Mouse (Mus musculus) thymus, postnatal 10 days (tissue): Measurements from ENCODE around the gene Map3k21.

Experiments
- DNase-seq, 2 experiments: peaks; one replicate each; pipeline ENCODE4 v3.0.0; 2021; ENCODE audit warnings: low spot score in 2 of 2

Map3k21 gene

DNA sequence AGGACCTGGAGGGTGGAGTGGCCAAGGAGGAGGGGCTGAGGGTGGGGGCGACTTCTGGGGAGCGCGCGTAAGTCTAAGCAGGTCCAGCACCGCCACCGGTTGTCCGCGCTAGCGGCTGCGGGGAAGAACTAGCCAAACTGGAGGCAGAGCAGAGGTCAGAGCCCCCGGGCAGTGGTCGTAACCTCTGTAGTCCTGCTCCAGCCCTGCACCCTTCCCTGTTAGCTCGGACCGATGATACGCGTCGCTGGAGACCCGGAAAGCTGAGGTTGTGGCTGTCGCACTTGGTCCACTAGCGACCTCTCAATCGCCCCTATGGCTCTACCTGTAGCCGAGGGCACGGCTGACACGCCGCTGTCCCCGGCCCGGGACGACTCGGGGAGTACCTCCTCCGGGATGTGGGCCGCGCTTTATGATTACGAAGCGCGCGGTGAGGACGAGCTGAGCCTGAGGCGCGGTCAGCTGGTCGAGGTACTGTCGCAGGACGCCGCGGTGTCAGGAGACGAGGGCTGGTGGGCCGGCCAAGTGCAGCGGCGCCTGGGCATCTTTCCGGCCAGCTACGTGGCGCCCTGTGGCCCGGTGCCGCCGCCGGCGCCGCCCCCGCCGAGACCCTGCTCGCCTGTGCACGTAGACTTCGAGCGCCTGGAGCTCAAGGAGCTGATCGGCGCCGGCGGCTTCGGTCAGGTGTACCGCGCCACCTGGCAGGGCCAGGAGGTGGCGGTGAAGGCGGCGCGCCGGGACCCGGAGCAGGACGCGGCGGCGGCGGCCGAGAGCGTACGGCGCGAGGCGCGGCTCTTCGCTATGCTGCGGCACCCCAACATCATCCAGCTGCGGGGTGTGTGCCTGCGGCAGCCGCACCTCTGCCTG lies at the start of gene Map3k21:
Gene Map3k21, plus strand, starts transcription at position 86 of the 864 bp plus-strand sequence.
- no peak for DNase-seq

DNA sequence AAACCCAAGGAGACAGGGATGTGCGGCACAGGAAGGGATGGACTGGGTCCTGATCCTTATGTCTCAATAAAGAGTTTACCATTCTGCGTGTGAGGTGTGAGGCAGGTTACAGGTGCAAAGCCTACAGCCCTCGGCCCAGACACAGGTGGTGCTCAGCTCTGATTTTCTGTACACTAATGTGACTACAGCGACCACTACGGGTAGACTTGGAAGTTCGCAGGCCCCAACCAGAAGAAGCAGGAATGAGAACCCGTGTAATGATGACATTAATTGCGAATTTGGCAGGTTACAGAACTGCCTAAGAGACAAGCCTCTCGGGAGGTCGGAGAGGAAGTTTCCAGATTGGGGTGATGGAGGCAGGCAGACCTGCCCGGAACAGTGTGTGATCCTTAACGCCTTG lies 44.1 kb upstream of the Map3k21 start:
- DNase-seq, result no peak

GRCm38 (mm10) chr8:125868552-125868951 lies 41.7 kb upstream of the Map3k21 start:
- DNase-seq, result peak in 1 of 2 experiments; percentile 18

- DNase-seq, result no peak
Measured at GRCm38 (mm10) chr8:125869739-125870138, 40.5 kb upstream of the Map3k21 start.

DNA sequence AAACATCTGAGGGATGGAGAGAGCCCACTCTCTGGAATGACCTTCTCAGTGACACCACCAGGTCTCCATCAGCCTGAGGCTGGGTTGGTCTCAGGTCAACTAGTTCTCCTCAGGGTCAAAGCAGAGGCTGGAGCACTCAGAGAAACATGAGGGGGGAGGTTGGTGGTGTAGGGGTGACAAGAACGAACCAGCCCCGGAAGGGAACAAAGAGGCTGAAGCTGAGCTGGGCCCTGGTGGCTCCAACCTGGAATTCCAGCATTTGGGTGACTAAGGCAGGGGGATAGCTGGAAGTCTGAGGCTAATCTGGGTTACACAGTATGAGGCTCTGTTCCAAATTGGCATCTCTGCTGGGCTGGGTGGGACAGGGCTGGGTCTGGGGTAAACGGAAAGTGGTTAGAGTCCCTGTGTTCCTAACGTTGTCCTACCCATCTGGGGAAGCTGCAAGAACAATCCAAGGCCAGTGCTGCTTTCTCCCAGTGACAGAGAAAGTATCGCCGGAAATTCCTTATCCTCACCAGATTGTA lies 40.0 kb upstream of the Map3k21 start:
- no peak for DNase-seq

DNA sequence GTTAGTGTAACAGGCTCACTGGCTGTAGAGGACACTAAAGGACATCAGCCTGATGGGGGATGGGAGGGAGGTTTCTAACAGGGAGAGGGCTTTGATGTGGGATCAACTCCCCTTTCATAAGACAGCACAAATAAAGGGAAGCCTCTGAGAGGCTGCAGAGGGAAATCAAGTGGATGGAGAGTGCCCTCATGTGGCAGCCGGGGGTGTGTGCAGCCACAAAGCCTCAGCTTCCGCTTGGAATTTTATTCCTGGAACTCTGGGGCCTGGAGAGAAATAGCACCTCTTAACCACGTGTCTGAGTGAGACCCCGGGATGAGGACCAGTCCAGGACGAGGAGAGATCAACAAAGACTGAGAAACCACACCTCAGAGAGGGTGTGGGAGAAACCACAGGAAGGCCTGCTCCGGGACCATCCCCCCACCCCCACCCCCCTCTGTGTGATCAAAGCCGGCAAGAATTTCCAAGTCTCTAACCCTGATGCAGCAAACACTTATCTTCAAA lies 39.4 kb upstream of the Map3k21 start:
- DNase-seq, result peak; percentile 3 to 27

GRCm38 (mm10) chr8:125872501-125873249 lies 37.6 kb upstream of the Map3k21 start:
- DNase-seq, result no peak

DNA sequence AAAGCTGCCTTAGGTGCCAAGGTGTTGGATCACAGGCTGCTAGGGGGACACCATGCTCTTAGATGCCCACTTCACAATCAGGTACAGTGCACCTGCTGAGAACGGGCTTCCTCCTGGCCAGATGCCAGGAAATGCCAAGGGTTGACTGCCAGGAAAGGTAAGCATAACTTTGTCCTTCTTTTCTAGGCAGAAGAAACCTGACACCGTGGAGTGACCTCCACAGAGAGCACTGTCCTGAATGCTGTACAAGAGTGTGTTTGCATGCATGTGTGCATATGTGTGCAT lies 37.1 kb upstream of the Map3k21 start:
- DNase-seq, result no peak

DNA sequence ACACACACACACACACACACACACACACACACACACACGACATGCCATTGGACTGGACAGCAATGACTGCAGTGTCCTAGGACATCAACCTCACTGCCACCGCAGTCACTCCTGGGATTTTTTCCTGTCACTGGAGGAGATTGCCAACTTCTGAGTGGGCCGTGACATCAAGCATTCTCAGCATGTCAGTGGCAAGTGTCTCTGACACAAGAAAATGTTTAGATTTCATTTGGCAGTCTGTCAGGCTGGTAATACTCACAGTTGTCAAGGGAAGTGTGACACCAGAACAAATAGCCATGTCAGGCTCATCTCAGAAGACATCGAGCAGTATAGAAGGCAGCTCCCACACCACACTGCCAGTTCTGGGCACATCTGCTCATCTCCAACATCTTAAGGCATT lies 29.8 kb upstream of the Map3k21 start:
- DNase-seq, result no peak

DNA sequence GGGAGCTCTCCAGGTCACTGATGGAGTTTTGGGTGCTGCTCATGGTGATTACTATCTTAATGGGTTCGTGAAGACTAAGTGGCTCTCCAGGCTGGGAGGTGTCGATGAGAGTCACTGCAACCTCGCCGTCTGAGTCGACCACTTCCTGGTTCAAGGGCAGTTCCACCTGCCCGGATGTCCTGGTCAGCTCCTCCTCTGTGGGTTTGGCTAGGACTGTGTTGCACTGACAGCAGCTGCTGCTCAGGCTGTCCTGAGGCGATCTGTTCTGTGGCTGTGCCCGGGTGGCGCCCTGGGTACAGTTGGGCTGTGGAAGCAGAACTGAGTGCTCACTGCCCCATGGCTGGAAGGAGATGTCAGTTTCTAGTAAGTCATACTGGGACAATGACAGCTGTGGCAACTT lies 22.7 kb upstream of the Map3k21 start:
- DNase-seq, result no peak

DNA sequence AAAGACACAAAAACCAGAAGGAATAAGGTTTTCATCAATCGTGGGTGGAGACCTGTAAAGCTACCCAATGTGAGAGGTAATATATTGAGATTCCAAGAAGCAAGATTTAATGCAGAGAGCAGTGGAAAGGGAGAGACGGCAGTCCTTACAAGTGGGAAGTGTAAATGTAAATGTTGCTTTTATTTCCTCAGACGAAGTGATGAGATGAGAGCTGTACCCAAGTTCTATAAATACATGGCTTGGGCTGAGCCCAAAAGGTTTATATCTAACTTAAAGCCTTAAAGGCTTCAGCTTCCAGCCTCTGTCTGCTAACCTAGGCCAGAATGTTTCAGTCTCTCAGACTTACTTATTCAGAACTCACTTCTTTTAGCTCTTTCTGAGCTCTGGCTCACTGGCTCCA lies 20.3 kb upstream of the Map3k21 start:
- DNase-seq, result no peak

DNA sequence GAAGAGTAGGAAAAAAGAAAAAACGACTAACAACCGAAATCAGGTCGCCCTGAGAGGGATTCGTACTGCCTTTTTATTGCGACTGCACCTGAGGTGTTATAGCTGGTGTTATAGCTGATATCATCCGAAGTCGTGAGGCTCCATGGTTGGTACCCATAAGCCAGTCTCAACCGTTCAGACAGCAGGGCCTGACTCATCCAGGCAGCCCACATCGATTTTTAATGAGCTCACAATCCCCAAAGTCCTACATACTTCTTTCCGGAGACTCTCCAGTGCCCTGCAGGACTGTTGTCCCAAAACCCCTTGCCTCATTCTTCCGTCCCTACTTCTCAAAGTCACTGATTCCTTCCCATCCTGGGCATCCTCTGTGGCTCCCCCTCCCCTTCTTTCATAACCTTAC lies 12.9 kb upstream of the Map3k21 start:
- no peak for DNase-seq

GRCm38 (mm10) chr8:125897868-125898788 lies 12.1 kb upstream of the Map3k21 start, which contains the start of gene Pcnx2:
TSS of gene Pcnx2 (minus strand) at chr8:125898317.
- no peak for DNase-seq

DNA sequence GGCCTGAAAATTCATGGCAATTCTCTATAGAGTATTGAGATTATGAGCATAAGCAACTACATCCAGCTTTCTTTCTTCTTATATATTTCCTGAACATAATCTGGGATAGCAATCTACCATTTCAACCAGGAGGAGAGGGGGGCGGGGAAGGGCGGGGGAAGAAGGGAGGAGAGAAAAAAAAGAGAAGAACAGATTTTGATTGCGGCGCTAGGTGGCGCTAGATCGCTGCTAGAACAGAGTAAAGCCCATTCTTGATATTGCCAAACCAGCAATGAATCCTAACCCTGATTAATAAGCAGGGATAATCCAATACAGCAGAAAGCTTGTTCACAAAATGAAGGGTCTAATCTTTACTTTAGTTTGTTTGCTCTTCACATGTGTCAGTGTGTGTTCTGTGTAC lies 11.4 kb upstream of the Map3k21 start:
- DNase-seq, result peak in 1 of 2 experiments; percentile 32

DNA sequence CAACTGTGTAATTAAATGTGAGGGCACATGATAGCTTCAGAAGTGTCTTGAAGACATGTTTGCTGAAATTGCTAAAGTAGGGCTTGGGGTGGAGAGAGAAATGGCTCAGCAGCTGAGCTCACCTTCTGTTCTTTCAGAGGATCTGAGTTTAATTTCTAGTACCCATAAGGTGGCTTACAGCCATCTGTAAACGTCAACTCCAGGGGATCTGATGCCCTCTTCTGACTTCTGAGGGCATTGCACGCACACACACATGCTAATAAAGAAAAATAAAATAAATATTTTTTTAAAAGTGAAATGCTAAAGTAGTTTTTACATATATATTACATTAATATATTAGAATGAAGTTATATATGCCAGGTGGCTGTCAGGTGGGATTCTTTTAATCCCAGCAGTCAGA lies 9.1 kb upstream of the Map3k21 start:
- DNase-seq, result no peak

DNA sequence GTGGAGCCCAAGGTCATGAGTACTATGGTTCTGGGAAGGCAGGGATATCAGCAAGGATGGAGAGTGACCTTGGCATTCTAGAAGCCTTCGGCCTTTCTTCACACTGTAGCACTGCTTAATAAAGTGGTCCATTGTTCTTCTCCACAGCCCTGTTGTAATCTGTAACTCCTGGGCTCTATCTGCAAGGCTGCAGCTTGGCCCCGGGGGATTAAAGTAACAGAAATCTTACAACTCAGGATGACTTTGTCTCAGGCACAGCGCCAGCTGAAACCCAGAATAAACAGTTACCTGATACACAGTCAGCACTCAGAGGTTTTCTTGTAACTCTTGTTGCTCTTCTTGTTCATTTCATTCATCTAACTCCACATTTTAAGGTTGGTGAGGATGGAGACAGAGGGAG lies 7.7 kb upstream of the Map3k21 start:
- no peak for DNase-seq

- no peak for DNase-seq
Measured at GRCm38 (mm10) chr8:125905341-125905740, 4.9 kb upstream of the Map3k21 start.

DNA sequence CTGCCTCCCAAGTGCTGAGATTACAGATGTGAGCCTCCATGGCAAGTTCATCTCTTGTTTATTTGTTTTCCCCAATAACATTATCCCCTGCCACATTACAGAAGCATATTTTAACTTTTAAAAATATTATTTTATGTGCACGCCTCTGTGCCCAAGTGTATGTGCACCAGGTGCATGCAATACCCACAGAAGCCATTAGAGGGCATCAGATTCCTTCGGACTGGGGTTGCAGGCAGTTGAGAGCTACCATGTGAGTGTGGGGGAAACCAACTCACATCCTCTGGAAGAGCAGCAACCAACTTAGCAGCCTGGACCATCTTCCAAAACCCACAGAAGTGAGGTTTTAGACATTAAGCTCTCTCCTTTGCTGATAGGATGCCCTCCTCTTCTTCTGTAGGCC lies 2.9 kb upstream of the Map3k21 start:
- DNase-seq, result no peak

DNA sequence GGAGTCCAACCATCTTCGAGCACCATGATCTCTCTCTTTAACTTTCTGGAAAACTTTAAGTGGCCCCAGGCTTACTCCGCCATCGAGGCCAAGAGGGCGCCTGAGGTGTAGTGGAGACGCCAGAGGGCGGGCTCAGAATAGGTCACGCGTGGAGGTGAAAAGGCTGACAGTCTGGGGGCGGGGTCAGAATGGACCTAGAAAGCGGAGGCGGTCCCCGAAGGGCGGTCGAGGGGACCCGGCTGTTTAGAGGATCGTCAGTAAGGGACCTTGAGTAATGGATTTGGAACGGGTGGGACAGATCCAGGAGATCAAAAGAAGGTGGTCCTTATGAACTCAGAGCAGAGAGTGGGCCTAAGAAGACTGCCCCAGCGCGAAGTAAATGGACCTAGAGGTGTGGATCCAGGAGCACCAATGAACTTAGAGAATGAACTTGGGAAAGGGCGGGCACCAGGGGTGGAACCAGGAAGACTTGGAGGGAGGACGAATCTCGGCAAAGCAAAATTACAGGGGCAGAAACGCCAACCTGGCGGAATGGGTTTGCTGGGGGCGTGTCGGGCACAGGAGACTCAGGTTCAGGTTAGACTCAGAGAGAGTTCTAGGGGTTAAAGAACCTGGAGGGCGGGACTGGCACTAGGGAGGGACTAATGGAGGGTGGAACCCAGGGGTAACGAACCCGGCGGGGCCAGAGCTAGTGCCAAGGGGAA lies 437 bp upstream of the Map3k21 start:
- DNase-seq, result no peak

- no peak for DNase-seq
Measured at GRCm38 (mm10) chr8:125911229-125911580, 955 bp downstream of the Map3k21 start.

GRCm38 (mm10) chr8:125913206-125913605 lies 3.0 kb downstream of the Map3k21 start:
- DNase-seq, result no peak
